Mouse (Mus musculus) liver, embryonic 14.5 days (tissue): Measurements from ENCODE around the gene Adprhl2. TPM values are rescaled to one million over a fixed set of nuclear protein-coding genes. Genes with fewer than 3 reads are reported as not detected.

Source experiments
- ATAC-seq: fragments of 200-750 bp; cut with Nextera tagmentation; 2 replicates; pipeline ENCODE4 v1.8.0; 2017; ENCODE audit warnings: moderate number of reproducible peaks, mild to moderate bottlenecking, moderate library complexity; ENCODE audit not compliant: insufficient read depth
- DNase-seq, 3 experiments: peaks; one replicate each; pipeline ENCODE4 v3.0.0-alpha.2; 2012 to 2013; ENCODE audit warnings: low read depth in 3 of 3, low spot score in 3 of 3
- H3K27ac ChIP-seq: fragments of 300-500 bp; sonication (generic); 2 replicates; pipeline ENCODE4 v1.5.1; 2014; ENCODE audit warnings: moderate library complexity, mild to moderate bottlenecking, control low read depth, inconsistent platforms
- H3K27me3 ChIP-seq: fragments of 300-500 bp; sonication (generic); 2 replicates; pipeline ENCODE4 v1.6.1; 2014; ENCODE audit warnings: mild to moderate bottlenecking, low read length, moderate library complexity; ENCODE audit not compliant: control insufficient read depth, insufficient read depth
- H3K36me3 ChIP-seq: fragments of 300-500 bp; sonication (generic); replicated peaks from 2 replicates; pipeline ENCODE4 v1.6.1; 2014; ENCODE audit warnings: low read depth; ENCODE audit not compliant: control insufficient read depth, insufficient read depth
- H3K4me1 ChIP-seq, 2 experiments: fragments of 200-500 bp in 1 of 2; fragments of 300-500 bp in 1 of 2; sonication (generic) in 1 of 2; replicated peaks; 2 replicates each; pipeline ENCODE4 v1.6.1; 2012 to 2014; ENCODE audit warnings: antibody characterized with exemption in 1 of 2, inconsistent platforms in 1 of 2, low read length in 1 of 2; ENCODE audit not compliant: control insufficient read depth in 2 of 2, insufficient read depth in 2 of 2
- H3K4me2 ChIP-seq: fragments of 300-500 bp; sonication (generic); 2 replicates; pipeline ENCODE4 v1.6.1; 2014; ENCODE audit warnings: low read depth, mild to moderate bottlenecking, control low read depth, moderate library complexity
- H3K4me3 ChIP-seq, 2 experiments: fragments of 200-500 bp in 1 of 2; fragments of 300-500 bp in 1 of 2; sonication (generic) in 1 of 2; 2 replicates each; pipeline ENCODE4 v1.5.1; 2012 to 2014; ENCODE audit warnings: low read depth in 2 of 2, low read length in 2 of 2, mild to moderate bottlenecking in 2 of 2, control low read depth in 1 of 2, inconsistent platforms in 1 of 2, moderate library complexity in 1 of 2; ENCODE audit not compliant: insufficient read depth in 1 of 2
- H3K9ac ChIP-seq: fragments of 300-500 bp; sonication (generic); replicated peaks from 2 replicates; pipeline ENCODE4 v1.6.1; 2014; ENCODE audit warnings: mild to moderate bottlenecking, control low read depth, moderate library complexity
- H3K9me3 ChIP-seq: fragments of 300-500 bp; sonication (generic); 2 replicates; pipeline ENCODE4 v1.6.1; 2016; ENCODE audit warnings: low read length, mixed read lengths; ENCODE audit not compliant: control insufficient read depth
- CTCF ChIP-seq: IDR thresholded peaks from 2 replicates; pipeline ENCODE4 v1.5.1; 2016; ENCODE audit warnings: antibody characterized with exemption, low read depth, control low read depth
- EP300 ChIP-seq: IDR thresholded peaks from 2 replicates; pipeline ENCODE4 v1.6.1; 2016; ENCODE audit warnings: antibody characterized with exemption, low read depth
- WGBS: fragments of 180-500 bp; shearing (Covaris S2); extraction: QIAGEN DNeasy Blood & Tissue Kit; methylation state at CpG from one replicate; pipeline ENCODE4 v1.1.7; 2014; ENCODE audit not compliant: insufficient replicate concordance; 5-methylcytosine and 5-hydroxymethylcytosine counted together
- polyA plus RNA-seq, 2 experiments: library from polyadenylated mRNA; depleted of rRNA in 1 of 2; stranded (reverse) in 1 of 2; unstranded in 1 of 2; fragments of >200 nt; fragmentation: Nextera tagmentation in 1 of 2; extraction: Ambion mirVana in 1 of 2; gene quantifications; 2 replicates each; pipeline versions ENCODE4 v1.2.1 to v1.2.3; 2012 to 2014

The Adprhl2 gene
- polyA plus RNA-seq, 2 experiments, result 15.4 TPM

DNA sequence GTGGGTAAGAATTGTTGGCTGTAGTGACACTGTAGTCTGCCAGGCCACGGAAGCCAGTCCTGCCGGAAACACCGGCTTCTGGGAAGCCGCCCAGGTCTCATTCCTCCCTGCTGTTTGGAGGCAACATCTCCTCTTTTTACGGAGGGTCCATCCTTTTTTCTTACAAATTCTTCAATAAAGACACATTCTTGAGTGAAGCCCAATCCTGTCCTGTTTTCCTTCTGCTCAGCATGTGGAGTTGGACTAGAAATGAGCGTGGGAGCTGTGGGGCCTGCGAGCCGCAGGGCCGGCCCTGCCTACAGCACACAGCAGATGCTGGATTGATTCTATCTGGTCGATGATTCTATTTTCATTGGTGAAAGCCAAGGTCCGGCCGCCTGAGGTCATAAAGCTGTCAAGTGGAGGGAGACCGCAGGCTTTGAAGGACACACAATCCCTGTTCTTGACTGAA lies 45.8 kb downstream of the Adprhl2 start:
- Histone ChIP-seq H3K27ac (no peak overlapping the region), H3K27me3 (no peaks in the 10 kb centered on the region), H3K36me3 (no peaks in the 10 kb centered on the region; the same call in 1 of the 2 replicates), H3K9ac (no peak overlapping the region), H3K4me2 (no peak overlapping the region), H3K4me1 (no peaks in the 10 kb centered on the region), H3K4me3 (no peak overlapping the region), H3K9me3 (no peaks in the 10 kb centered on the region)
- no peak for ATAC-seq
- TF ChIP-seq EP300 (no peak), CTCF (no peak)
- no peak for DNase-seq
- 87% methylated on average over 13 of the region's 13 CpGs for WGBS

GRCm38 (mm10) chr4:126275081-126275480 lies 46.4 kb downstream of the Adprhl2 start:
- no peak overlapping the region for H3K27ac ChIP-seq
- no peak overlapping the region for H3K9ac ChIP-seq
- H3K4me1 ChIP-seq, result no peaks in the 10 kb centered on the region
- no peak overlapping the region for H3K4me2 ChIP-seq
- no peaks in the 10 kb centered on the region; the same call in 1 of the 2 replicates for H3K36me3 ChIP-seq
- TF ChIP-seq CTCF, result no peak
- TF ChIP-seq EP300, result no peak
- no peak overlapping the region for H3K4me3 ChIP-seq
- WGBS, result 84% methylated on average over 4 of the region's 4 CpGs
- DNase-seq (no peak), ATAC-seq (no peak)
- no peaks in the 10 kb centered on the region for H3K27me3 ChIP-seq
- H3K9me3 ChIP-seq, result no peaks in the 10 kb centered on the region

- Histone ChIP-seq H3K9ac (no peak overlapping the region), H3K9me3 (no peaks in the 10 kb centered on the region), H3K36me3 (no peaks in the 10 kb centered on the region; the same call in 1 of the 2 replicates), H3K27me3 (no peaks in the 10 kb centered on the region), H3K4me2 (no peak overlapping the region), H3K4me1 (no peaks in the 10 kb centered on the region), H3K27ac (no peak overlapping the region), H3K4me3 (no peak overlapping the region)
- TF ChIP-seq CTCF, result no peak
- no peak for TF ChIP-seq EP300
- ATAC-seq (no peak), DNase-seq (no peak)
- WGBS, result 79% methylated on average over 13 of the region's 13 CpGs
Observed at GRCm38 (mm10) chr4:126273753-126274152, 47.8 kb downstream of the Adprhl2 start.

DNA sequence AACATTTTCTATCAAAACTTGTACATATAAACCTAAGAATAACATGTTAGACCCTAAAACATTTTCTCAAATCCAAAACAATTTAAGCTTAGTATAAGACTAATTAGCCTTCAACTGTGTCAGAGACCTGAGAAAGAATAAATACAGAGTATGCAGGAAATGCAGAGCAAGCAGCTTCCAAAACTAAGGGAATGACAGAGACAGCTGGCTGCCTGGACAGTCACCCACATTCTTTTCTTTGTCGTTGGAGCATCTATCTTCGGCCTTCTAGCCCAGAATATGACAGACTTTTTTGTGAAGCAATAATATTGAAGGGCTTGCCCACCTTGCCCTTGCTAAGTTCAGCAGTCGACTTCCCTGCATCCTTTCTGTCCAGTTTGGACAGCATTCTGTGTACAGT lies 52.2 kb downstream of the Adprhl2 start:
- H3K36me3 ChIP-seq, result no peaks in the 10 kb centered on the region; the same call in 1 of the 2 replicates
- H3K4me3 ChIP-seq, result no peak overlapping the region
- ATAC-seq, result no peak
- H3K27ac ChIP-seq, result no peak overlapping the region
- DNase-seq, result no peak
- no peak for TF ChIP-seq EP300
- no peak for TF ChIP-seq CTCF
- H3K4me1 ChIP-seq, result no peaks in the 10 kb centered on the region
- WGBS, result 64% methylated on average over 3 of the region's 3 CpGs
- H3K9ac ChIP-seq, result no peak overlapping the region
- H3K4me2 ChIP-seq, result no peak overlapping the region
- no peaks in the 10 kb centered on the region for H3K9me3 ChIP-seq
- no peaks in the 10 kb centered on the region for H3K27me3 ChIP-seq

Other genes with a start within 250 kb of the Adprhl2 start
- 20.1 and 20.3 TPM in 2 replicates for gene Lsm10, start 225.1 kb downstream of the Adprhl2 start, polyA plus RNA-seq (2012; rRNA removed)
- 24.4 and 25.9 TPM in 2 replicates for gene Lsm10, start 225.1 kb downstream of the Adprhl2 start, polyA plus RNA-seq (2014; fragmentation: Nextera tagmentation; extraction: Ambion mirVana)
- 4.3 and 5.6 TPM in 2 replicates for gene Stk40, start 217.7 kb downstream of the Adprhl2 start, polyA plus RNA-seq (2012; rRNA removed)
- 8.2 and 9.0 TPM in 2 replicates for gene Stk40, start 217.7 kb downstream of the Adprhl2 start, polyA plus RNA-seq (2014; fragmentation: Nextera tagmentation; extraction: Ambion mirVana)
- gene Eva1b, start 174.0 kb downstream of the Adprhl2 start, polyA plus RNA-seq (2012; rRNA removed), result 11.9 and 14.8 TPM in 2 replicates
- gene Eva1b, start 174.0 kb downstream of the Adprhl2 start, polyA plus RNA-seq (2014; fragmentation: Nextera tagmentation; extraction: Ambion mirVana), result 11.0 and 12.0 TPM in 2 replicates
- gene Sh3d21, start 158.2 kb downstream of the Adprhl2 start, polyA plus RNA-seq (2012; rRNA removed), result 0.46 and 0.53 TPM in 2 replicates
- gene Sh3d21, start 158.2 kb downstream of the Adprhl2 start, polyA plus RNA-seq (2014; fragmentation: Nextera tagmentation; extraction: Ambion mirVana), result 0.77 and 0.93 TPM in 2 replicates
- 39.2 and 62.6 TPM in 2 replicates for gene Thrap3, start 118.9 kb downstream of the Adprhl2 start, polyA plus RNA-seq (2012; rRNA removed)
- gene Thrap3, start 118.9 kb downstream of the Adprhl2 start, polyA plus RNA-seq (2014; fragmentation: Nextera tagmentation; extraction: Ambion mirVana), result 77.9 and 84.2 TPM in 2 replicates
- gene Map7d1, start 65.4 kb downstream of the Adprhl2 start, polyA plus RNA-seq (2012; rRNA removed), result 8.6 and 9.4 TPM in 2 replicates
- gene Map7d1, start 65.4 kb downstream of the Adprhl2 start, polyA plus RNA-seq (2014; fragmentation: Nextera tagmentation; extraction: Ambion mirVana), result 4.9 and 6.1 TPM in 2 replicates
- 16.3 and 23.4 TPM in 2 replicates for gene Trappc3, start 59.4 kb downstream of the Adprhl2 start, polyA plus RNA-seq (2012; rRNA removed)
- 8.8 and 9.2 TPM in 2 replicates for gene Trappc3, start 59.4 kb downstream of the Adprhl2 start, polyA plus RNA-seq (2014; fragmentation: Nextera tagmentation; extraction: Ambion mirVana)
- 0.15 and 0.28 TPM in 2 replicates for gene Col8a2, start 34.9 kb downstream of the Adprhl2 start, polyA plus RNA-seq (2012; rRNA removed)
- 0.25 and 0.52 TPM in 2 replicates for gene Col8a2, start 34.9 kb downstream of the Adprhl2 start, polyA plus RNA-seq (2014; fragmentation: Nextera tagmentation; extraction: Ambion mirVana)
- 0.45 and 0.85 TPM in 2 replicates for gene Tekt2, start 4.0 kb upstream of the Adprhl2 start, polyA plus RNA-seq (2012; rRNA removed)
- 0.39 and 0.44 TPM in 2 replicates for gene Tekt2, start 4.0 kb upstream of the Adprhl2 start, polyA plus RNA-seq (2014; fragmentation: Nextera tagmentation; extraction: Ambion mirVana)
- gene Ago3, start 107.9 kb upstream of the Adprhl2 start, polyA plus RNA-seq (2012; rRNA removed), result 0.88 and 1.1 TPM in 2 replicates
- 4.0 and 4.3 TPM in 2 replicates for gene Ago3, start 107.9 kb upstream of the Adprhl2 start, polyA plus RNA-seq (2014; fragmentation: Nextera tagmentation; extraction: Ambion mirVana)
- gene Ago1, start 146.9 kb upstream of the Adprhl2 start, polyA plus RNA-seq (2012; rRNA removed), result 3.0 and 3.5 TPM in 2 replicates
- 1.4 and 1.6 TPM in 2 replicates for gene Ago1, start 146.9 kb upstream of the Adprhl2 start, polyA plus RNA-seq (2014; fragmentation: Nextera tagmentation; extraction: Ambion mirVana)
- gene Ago4, start 211.8 kb upstream of the Adprhl2 start, polyA plus RNA-seq (2012; rRNA removed), result 0.12 and 0.20 TPM in 2 replicates
- 0.17 and 0.21 TPM in 2 replicates for gene Ago4, start 211.8 kb upstream of the Adprhl2 start, polyA plus RNA-seq (2014; fragmentation: Nextera tagmentation; extraction: Ambion mirVana)
- gene Clspn, start 235.2 kb upstream of the Adprhl2 start, polyA plus RNA-seq (2012; rRNA removed), result 10.2 and 25.4 TPM in 2 replicates
- 38.5 and 47.7 TPM in 2 replicates for gene Clspn, start 235.2 kb upstream of the Adprhl2 start, polyA plus RNA-seq (2014; fragmentation: Nextera tagmentation; extraction: Ambion mirVana)